Mouse (Mus musculus) hindbrain, postnatal 0 days (tissue): ENCODE results near the gene Ppp1cb. TPM values are rescaled to one million over a fixed set of nuclear protein-coding genes. Genes with fewer than 3 reads are reported as not detected.

Source experiments
- ATAC-seq: fragments of 200-750 bp; cut with Nextera tagmentation; 2 replicates; pipeline ENCODE4 v1.8.0; 2017; ENCODE audit warnings: mild to moderate bottlenecking, moderate TSS enrichment, moderate library complexity
- DNase-seq: peaks from one replicate; pipeline ENCODE4 v3.0.0-alpha.2; 2015; ENCODE audit warnings: low spot score
- H3K27ac ChIP-seq: fragments of 300-500 bp; sonication (generic); 2 replicates; pipeline ENCODE4 v1.5.1; 2014; ENCODE audit warnings: mild to moderate bottlenecking
- H3K27me3 ChIP-seq: fragments of 300-500 bp; sonication (generic); 2 replicates; pipeline ENCODE4 v1.6.1; 2014; ENCODE audit warnings: low read length, mixed read lengths; ENCODE audit not compliant: insufficient read depth
- H3K36me3 ChIP-seq: fragments of 300-500 bp; sonication (generic); 2 replicates; pipeline ENCODE4 v1.6.1; 2014; ENCODE audit warnings: low read length, mixed read lengths; ENCODE audit not compliant: insufficient read depth
- H3K4me1 ChIP-seq: fragments of 300-500 bp; sonication (generic); 2 replicates; pipeline ENCODE4 v1.6.1; 2014; ENCODE audit warnings: antibody characterized with exemption, low read length, mixed read lengths; ENCODE audit not compliant: insufficient read depth
- H3K4me2 ChIP-seq: fragments of 300-500 bp; sonication (generic); 2 replicates; pipeline ENCODE4 v1.6.1; 2014; ENCODE audit warnings: low read depth, mild to moderate bottlenecking, low read length, moderate library complexity, mixed read lengths
- H3K4me3 ChIP-seq: fragments of 300-500 bp; sonication (generic); 2 replicates; pipeline ENCODE4 v1.5.1; 2014; ENCODE audit warnings: low read length
- H3K9ac ChIP-seq: fragments of 300-500 bp; sonication (generic); replicated peaks from 2 replicates; pipeline ENCODE4 v1.6.1; 2014; ENCODE audit warnings: mild to moderate bottlenecking, low read length, moderate library complexity, mixed read lengths
- H3K9me3 ChIP-seq: fragments of 300-500 bp; sonication (generic); 2 replicates; pipeline ENCODE4 v1.6.1; 2016; ENCODE audit warnings: low read length, mixed read lengths
- CTCF ChIP-seq: IDR thresholded peaks from 2 replicates; pipeline ENCODE4 v1.5.1; 2016; ENCODE audit warnings: antibody characterized with exemption, control low read depth, low read depth
- WGBS: fragments of 180-500 bp; shearing (Covaris S2); extraction: QIAGEN DNeasy Blood & Tissue Kit; methylation state at CpG from one replicate; pipeline ENCODE4 v1.1.7; 2014; 5-methylcytosine and 5-hydroxymethylcytosine counted together
- polyA plus RNA-seq: library from polyadenylated mRNA; unstranded; fragments of >200 nt; fragmentation: Nextera tagmentation; extraction: Ambion mirVana; gene quantifications from 2 replicates; pipeline ENCODE4 v1.2.1, GENCODE M21; 2015
- total RNA-seq: library from RNA; depleted of rRNA; stranded (reverse); fragments of >200 nt; gene quantifications from 2 replicates; pipeline ENCODE4 v1.2.3, GENCODE M21; 2014; rRNA removed

Ppp1cb gene
- total and polyA plus RNA-seq, 2 experiments from 2014 or later = 110 to 199 TPM

DNA sequence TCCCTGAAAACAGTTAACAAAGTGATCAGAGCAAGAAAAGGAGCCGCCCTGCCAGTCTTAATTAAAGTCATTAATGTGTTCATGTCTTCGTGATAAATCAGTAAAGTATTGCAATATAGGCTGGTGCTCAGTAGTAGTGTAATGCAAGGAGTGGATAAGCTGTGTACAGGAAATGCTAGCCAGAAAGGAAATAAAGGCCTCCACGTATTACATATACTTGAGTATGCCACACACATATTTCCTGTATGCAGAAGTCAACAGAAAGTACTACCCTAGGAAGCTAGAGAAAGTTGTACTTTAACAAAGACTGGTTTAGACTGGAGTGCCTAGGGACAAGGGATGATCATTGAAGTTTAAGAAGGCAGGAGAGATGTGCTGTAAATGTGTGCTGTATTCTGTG, 26.8 kb downstream of the Ppp1cb start:
- H3K9me3 ChIP-seq = no peaks in the 10 kb centered on the region
- no peak overlapping the region for H3K4me2 ChIP-seq
- H3K9ac ChIP-seq = no peak overlapping the region
- peaks cover 38% of the 10 kb centered on the region; the same call in 1 of the 2 replicates for H3K36me3 ChIP-seq
- no peak overlapping the region for H3K4me3 ChIP-seq
- no peaks in the 10 kb centered on the region for H3K4me1 ChIP-seq
- WGBS = 85% methylated on average over 3 of the region's 3 CpGs
- H3K27ac ChIP-seq = no peak overlapping the region
- TF ChIP-seq CTCF = no peak
- DNase-seq (no peak), ATAC-seq (no peak)
- no peaks in the 10 kb centered on the region for H3K27me3 ChIP-seq

DNA sequence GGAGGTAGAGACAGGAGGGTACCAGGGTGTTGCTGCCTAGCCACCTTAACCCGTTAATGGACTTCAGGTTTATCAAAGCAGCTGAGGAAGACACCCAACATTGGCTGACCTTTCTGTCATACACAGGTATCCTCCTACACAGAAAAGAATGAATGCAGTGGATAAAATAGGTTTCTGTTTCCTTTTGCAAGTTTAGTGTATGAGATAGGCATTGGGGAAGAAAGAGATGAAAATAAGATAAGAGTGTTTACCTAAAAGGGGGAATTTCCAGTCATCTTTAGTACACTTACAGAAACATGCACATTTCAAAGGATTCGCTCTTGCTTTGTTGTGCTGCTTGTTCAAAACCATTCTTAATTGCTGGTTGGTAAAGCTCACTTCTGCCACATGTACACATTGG, 29.4 kb downstream of the Ppp1cb start:
- H3K36me3 ChIP-seq = peaks cover 28% of the 10 kb centered on the region; the same call in 1 of the 2 replicates
- no peak for ATAC-seq
- 95% methylated on average over 2 of the region's 2 CpGs for WGBS
- no peaks in the 10 kb centered on the region for H3K4me1 ChIP-seq
- H3K27me3 ChIP-seq = no peaks in the 10 kb centered on the region
- no peak overlapping the region for H3K27ac ChIP-seq
- no peak overlapping the region for H3K4me3 ChIP-seq
- no peak overlapping the region for H3K9ac ChIP-seq
- H3K4me2 ChIP-seq = no peak overlapping the region
- no peaks in the 10 kb centered on the region for H3K9me3 ChIP-seq
- DNase-seq = no peak
- TF ChIP-seq CTCF = no peak

GRCm38 (mm10) chr5:32494084-32494700, 35.5 kb downstream of the Ppp1cb start:
- H3K9ac ChIP-seq = no peak overlapping the region
- H3K27ac ChIP-seq = no peak overlapping the region
- TF ChIP-seq CTCF = no peak
- H3K9me3 ChIP-seq = no peaks in the 10 kb centered on the region
- ATAC-seq = no peak
- no peaks in the 10 kb centered on the region for H3K36me3 ChIP-seq
- no peaks in the 10 kb centered on the region for H3K4me1 ChIP-seq
- no peak for DNase-seq
- H3K27me3 ChIP-seq = no peaks in the 10 kb centered on the region
- H3K4me3 ChIP-seq = no peak overlapping the region
- H3K4me2 ChIP-seq = no peak overlapping the region
- 58% methylated on average over 3 of the region's 3 CpGs for WGBS

DNA sequence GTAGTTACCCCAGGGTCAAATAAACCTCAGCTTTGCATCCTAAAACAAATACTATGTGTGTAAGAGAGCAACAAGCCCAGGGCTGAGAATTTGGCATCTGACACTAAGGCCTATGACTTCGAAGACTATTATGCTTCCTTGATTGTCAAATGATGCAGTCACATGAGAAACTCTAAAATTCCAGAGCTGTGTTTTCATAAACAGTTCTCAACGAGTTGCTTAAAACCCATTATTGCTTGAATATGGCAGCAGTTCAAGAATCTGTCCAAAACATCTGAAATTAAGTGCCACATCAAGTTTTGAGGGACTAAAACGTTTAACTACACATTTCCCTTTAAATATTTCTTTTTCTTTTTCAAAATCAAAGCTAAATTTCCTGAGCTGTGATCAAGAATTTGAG, 50.1 kb downstream of the Ppp1cb start:
- no peak overlapping the region for H3K4me2 ChIP-seq
- no peaks in the 10 kb centered on the region for H3K4me1 ChIP-seq
- no peak overlapping the region for H3K27ac ChIP-seq
- 67% methylated on average over 3 of the region's 3 CpGs for WGBS
- H3K9ac ChIP-seq = no peak overlapping the region
- ATAC-seq (no peak), DNase-seq (no peak)
- no peaks in the 10 kb centered on the region for H3K9me3 ChIP-seq
- no peak overlapping the region for H3K4me3 ChIP-seq
- H3K27me3 ChIP-seq = no peaks in the 10 kb centered on the region
- no peak for TF ChIP-seq CTCF
- peaks cover 6% of the 10 kb centered on the region; the same call in 1 of the 2 replicates for H3K36me3 ChIP-seq

GRCm38 (mm10) chr5:32520381-32520780, 61.7 kb downstream of the Ppp1cb start:
- peak; percentile 57 for TF ChIP-seq CTCF
- 41% methylated on average over 1 of the region's 1 CpGs for WGBS
- Histone ChIP-seq H3K36me3 (no peaks in the 10 kb centered on the region), H3K27ac (no peak overlapping the region), H3K4me3 (no peak overlapping the region), H3K4me2 (no peak overlapping the region), H3K27me3 (no peaks in the 10 kb centered on the region), H3K9ac (no peak overlapping the region), H3K4me1 (no peaks in the 10 kb centered on the region), H3K9me3 (no peaks in the 10 kb centered on the region)
- peak; percentile 29 for DNase-seq
- ATAC-seq = no peak

GRCm38 (mm10) chr5:32549449-32549848, 90.8 kb downstream of the Ppp1cb start:
- no peak overlapping the region for H3K4me2 ChIP-seq
- no peak overlapping the region for H3K4me3 ChIP-seq
- 88% methylated on average over 2 of the region's 2 CpGs for WGBS
- DNase-seq (no peak), ATAC-seq (no peak)
- H3K4me1 ChIP-seq = no peaks in the 10 kb centered on the region
- H3K9ac ChIP-seq = no peak overlapping the region
- H3K27ac ChIP-seq = no peak overlapping the region
- no peaks in the 10 kb centered on the region for H3K36me3 ChIP-seq
- TF ChIP-seq CTCF = no peak
- H3K9me3 ChIP-seq = no peaks in the 10 kb centered on the region
- no peaks in the 10 kb centered on the region for H3K27me3 ChIP-seq

DNA sequence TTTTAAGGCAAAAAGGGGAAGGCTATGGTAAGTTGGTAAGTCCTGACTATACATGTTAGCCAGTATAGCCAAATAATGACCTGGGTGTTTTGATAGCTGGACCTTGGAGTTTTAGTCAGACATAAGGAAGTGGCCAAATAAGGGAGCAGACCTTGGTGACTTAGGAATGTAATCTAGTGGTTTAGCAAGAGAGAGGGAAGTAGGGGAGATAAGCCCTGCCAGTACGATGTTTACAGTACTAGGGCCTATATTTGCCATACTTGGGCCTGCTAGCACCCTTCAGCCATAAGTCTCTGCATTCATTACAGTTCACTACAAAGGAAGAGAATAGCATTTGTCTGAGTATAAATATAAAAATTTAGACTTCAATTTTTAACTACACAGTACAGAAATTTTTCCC, 106.1 kb downstream of the Ppp1cb start:
- no peak for TF ChIP-seq CTCF
- H3K4me3 ChIP-seq = no peak overlapping the region
- H3K9ac ChIP-seq = no peak overlapping the region
- DNase-seq (no peak), ATAC-seq (no peak)
- H3K4me1 ChIP-seq = no peaks in the 10 kb centered on the region
- 88% methylated on average over 1 of the region's 1 CpGs for WGBS
- H3K27ac ChIP-seq = no peak overlapping the region
- H3K27me3 ChIP-seq = no peaks in the 10 kb centered on the region
- H3K36me3 ChIP-seq = no peaks in the 10 kb centered on the region
- no peaks in the 10 kb centered on the region for H3K9me3 ChIP-seq
- H3K4me2 ChIP-seq = no peak overlapping the region

Other genes with a start within 250 kb of the Ppp1cb start
- gene Plb1, start 226.1 kb upstream of the Ppp1cb start, total RNA-seq = 0.10 and 0.25 TPM in 2 replicates
- gene Plb1, start 226.1 kb upstream of the Ppp1cb start, polyA plus RNA-seq = 0.10 and 0.16 TPM in 2 replicates
- gene Yes1, start 152.3 kb downstream of the Ppp1cb start, total RNA-seq = 18.0 and 21.6 TPM in 2 replicates
- 15.1 and 17.5 TPM in 2 replicates for gene Yes1, start 152.3 kb downstream of the Ppp1cb start, polyA plus RNA-seq